Mouse (Mus musculus) testis, adult 2 months (tissue): ENCODE results near the gene Csrnp3.

Experiments
- CTCF ChIP-seq: fragments of 200-500 bp; IDR thresholded peaks from 2 replicates; pipeline ENCODE4 v1.5.1; 2012; ENCODE audit warnings: low read depth, mild to moderate bottlenecking, inconsistent platforms, low read length, moderate library complexity; ENCODE audit not compliant: control insufficient read depth, insufficient read depth, insufficient replicate concordance
- POLR2A ChIP-seq: fragments of 200-500 bp; IDR thresholded peaks from 2 replicates; pipeline ENCODE4 v1.6.1; 2012; ENCODE audit warnings: low read depth, mild to moderate bottlenecking, inconsistent platforms, low read length, moderate library complexity; ENCODE audit not compliant: control insufficient read depth

- no peak for TF ChIP-seq CTCF
- no peak for TF ChIP-seq POLR2A
These were observed 39.0 kb upstream of the Csrnp3 start for GRCm38 (mm10) chr2:65806556-65806955.
